Mouse (Mus musculus) embryo, embryonic 11 days (tissue): ENCODE measurements at regions not wholly inside any gene's neighbourhood (a gene's known extent, or its start where the extent isn't known, plus 50 kb on each side); places are given as distances from the start of the nearest gene placed in this dataset.

Experiments
- DNase-seq: peaks from one replicate; pipeline ENCODE4 v3.0.0-alpha.2; 2015

DNA sequence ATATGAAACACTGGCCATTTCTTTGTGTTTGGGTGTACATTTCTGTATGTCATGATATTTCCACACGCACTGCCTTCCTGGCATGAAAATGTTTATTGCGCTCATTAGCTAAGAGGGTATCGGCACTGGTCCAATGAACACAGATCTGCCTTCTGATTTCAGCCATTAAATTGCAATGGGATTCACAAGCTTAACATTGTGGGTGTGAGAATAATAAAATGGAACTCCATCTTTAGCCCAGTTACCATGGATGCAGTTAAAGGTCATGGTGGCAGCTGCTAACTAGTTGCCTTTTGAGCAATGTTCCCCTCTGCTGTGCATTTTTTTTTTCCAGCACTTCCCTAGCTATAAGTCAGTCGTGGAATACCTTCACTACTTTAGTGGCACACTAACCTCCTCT is 343.7 kb upstream of the Pou3f3 start:
- DNase-seq: peak; percentile 10

DNA sequence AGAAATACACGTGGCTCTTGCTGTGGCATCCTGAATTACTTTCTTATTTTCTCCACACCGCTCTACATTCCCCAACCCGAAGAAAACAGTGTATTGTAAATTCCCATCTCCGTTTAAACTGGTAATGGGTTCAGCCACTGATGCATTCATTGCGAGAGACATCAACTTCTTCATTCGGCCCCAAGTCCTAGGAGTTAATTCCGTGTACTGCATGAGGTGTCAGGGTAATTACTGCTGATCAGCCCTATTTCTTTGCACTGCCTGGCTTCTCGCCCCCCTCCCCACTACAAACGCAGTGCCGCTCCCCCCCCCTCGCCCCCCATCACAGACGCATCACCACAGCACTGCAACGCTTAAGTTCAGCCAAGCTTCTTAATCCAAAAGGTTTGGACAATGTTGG is 343.2 kb upstream of the Pou3f3 start:
- DNase-seq: no peak

DNA sequence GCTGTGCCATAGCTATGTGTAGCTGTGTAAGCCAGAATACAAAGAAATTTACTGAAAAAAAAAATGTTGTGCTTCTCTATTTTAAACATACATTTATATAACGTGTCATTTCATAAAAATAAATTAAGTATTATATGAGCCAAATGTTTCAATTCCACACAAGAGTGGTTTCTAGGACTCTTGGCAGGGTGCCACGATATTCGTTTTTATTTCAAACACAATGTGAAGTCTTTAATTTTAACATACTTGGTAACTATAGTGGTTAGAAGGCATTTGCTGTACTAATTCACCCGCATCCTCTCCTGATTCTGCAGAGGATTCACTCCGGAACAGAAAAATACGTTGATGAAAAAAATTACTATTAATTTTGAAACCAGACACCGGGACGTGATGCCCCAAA is 342.5 kb upstream of the Pou3f3 start:
- DNase-seq: no peak

DNA sequence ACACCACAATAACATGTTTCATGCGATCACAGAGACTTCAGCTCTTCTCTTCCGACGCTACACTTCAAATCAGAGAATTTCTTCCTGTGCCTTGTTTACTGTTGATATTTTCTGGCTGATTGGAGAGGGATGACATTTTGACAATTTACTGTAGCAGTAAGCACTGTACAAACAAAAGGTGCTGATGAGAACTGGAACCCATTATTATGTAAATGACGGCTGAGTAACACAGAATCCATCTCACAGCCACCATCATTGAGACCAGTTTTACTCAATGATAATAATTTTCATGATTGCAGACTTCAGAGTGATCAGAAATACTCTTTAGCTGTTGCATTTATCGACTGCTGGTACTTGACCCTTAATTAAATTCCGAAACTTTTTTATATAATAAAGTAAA is 341.5 kb upstream of the Pou3f3 start:
- DNase-seq: no peak

DNA sequence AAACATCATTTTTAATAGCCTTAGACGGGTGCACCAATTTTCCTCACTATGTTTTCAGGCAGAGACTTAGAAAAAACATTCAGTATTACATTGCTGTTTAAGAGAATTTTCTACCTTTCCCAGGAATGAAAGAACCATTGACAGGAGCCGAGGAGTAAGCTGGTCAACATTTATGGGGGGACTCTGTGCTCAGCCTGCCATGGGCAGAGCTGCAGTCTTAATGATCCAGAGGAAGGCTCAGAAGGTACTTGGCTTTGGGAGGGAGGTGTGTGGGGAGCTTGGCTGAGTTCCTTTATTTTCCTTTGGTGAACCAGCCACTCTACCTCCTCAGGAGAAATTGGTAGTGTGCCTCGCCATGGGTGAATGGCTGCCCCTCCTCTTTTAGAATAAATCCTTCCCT is 333.1 kb upstream of the Pou3f3 start:
- DNase-seq: no peak

DNA sequence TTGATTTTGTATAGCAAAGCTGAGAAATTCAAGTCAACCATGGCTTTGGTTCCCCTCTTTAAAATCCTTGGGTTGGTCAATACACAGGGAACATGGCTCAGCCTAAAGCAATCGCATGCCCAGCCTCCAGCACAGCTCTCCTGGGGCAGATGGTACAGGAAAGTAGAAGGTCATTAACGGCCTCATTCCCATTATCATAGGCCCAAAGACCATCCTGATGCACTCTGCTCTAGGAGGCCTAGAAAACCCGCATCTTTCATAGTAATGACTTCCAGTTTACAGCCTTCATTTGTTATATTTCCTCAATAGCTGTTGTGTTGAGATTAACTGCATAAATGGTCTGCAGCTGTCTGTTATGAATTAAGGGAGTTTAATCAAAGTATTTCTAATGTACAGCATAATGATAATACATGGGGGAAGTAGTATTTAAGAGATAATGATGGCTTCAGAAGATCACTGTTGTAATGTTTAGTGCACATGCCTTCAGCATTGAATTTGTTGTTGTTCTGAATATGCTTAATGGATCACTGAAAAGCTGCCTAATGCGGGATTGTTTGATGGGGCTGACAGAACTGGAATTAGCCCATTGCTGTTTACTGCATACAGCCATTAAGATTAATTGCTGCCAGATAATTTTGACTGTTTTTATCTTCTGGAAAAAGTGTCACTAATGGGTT is 329.8 kb upstream of the Pou3f3 start:
- no peak for DNase-seq

DNA sequence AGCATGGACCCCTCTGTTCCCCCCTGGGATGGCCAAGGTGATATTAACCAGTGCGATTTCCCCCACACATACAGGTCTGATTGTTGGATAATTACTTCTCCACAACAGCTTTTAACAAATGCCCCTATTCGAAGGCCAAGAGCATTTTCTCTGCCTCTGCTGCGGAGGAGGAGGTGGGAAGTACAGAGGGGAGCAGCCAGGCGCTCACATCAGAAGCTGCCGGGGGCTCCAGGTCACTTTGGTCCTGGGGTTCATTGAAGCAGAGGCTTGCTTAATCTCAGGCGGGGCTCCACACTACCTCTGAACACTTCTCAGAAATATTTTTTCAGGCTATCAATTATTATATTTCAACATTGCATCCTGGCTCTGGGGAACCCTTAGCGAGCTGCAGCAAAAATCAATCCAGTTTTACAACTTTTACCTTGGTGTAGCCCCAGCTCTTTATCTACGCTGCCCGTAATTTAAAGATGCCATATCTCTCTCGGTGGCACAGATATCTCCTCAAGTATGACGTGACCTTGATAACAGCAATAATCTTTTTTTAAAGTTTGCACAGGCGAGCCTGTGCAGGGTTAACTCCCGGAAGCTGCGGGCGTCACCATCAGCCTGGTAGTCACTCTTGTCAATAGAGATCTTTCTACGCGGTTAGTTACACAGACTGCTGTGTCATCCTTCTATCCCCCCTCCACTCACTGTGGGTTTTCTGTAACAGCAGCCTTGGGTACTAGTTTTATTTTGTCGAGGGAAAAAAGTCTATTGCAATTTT is 307.5 kb upstream of the Pou3f3 start:
- no peak for DNase-seq

DNA sequence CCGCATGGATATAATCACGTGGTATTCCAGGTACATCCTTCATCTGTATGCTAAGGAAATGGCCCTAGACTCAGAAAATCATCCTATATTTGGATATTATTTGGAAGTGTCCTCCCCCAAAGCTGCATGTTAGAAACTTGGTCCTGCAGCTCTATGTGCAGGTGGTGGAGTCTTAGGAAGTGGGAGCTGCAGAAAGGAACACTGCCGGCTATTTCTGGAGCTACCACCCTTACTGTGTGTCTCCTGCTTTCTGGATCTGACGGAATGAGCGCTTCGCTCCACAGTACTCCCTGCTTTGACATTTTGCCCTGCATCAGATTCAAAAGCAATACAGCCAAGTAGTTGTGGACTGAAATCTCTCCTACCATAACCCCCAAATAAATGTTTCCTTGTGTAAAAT is 306.8 kb upstream of the Pou3f3 start:
- no peak for DNase-seq

DNA sequence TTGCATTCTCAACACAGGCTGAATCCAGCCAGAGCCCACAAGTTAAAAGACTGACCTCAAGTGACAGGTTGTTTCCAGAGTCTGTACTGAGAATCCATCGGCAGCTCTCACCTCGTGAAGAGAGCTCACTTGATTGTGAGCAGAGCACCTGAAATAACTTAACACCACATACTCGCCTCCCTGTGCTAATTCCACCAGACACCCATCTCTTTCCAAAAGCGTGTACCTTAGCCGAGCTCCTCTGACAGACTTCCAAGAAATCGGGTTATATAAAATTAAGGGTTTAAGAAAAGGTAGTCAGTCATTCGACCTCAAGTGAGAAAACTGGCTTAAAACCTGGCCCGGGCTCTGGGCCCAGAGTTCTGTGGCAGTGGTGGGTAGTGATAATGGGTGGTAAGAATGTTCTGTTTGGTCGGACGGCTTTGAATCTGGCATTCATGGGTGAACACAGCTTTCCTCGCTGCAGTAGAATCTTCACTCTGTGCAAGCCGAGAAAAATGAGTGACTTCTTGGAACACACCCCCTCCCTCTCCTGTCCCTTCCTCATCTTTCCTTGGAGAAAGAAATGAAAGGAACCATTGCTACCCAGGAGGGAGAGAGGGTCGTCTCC is 299.8 kb upstream of the Pou3f3 start:
- no peak for DNase-seq

DNA sequence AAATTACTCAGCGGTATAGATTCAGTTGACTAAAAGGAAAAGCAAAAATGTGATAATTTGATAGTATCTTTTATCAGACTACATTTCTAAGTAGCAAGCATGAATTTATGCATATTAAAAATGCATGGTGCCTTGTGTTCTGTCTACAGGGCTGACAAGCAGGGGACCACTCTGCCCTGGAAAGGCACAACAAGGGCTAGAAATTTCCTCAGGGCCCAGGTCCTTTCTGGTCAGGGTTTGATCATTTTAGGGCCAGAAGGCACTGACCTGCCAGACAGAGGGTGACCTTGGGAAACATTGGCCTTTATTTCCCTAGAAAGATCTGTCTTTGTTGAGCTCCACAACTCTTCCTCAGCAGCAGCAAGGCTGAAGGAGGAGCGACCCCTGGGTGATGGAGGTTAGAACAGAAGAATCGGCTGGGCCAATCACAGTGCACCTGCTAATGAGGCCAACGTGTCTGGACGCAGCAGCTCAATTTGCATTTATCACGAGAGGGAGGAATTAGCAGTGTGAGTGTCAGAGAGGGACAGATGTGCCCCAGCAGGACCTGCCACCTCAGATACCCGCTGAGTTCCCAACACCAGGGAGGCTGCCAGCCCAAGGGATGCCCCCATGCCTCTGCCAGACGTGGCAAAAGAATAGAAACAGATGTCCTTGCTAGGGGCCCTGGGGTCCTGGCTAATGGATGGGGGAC is 297.0 kb upstream of the Pou3f3 start:
- DNase-seq: peak; percentile 21

DNA sequence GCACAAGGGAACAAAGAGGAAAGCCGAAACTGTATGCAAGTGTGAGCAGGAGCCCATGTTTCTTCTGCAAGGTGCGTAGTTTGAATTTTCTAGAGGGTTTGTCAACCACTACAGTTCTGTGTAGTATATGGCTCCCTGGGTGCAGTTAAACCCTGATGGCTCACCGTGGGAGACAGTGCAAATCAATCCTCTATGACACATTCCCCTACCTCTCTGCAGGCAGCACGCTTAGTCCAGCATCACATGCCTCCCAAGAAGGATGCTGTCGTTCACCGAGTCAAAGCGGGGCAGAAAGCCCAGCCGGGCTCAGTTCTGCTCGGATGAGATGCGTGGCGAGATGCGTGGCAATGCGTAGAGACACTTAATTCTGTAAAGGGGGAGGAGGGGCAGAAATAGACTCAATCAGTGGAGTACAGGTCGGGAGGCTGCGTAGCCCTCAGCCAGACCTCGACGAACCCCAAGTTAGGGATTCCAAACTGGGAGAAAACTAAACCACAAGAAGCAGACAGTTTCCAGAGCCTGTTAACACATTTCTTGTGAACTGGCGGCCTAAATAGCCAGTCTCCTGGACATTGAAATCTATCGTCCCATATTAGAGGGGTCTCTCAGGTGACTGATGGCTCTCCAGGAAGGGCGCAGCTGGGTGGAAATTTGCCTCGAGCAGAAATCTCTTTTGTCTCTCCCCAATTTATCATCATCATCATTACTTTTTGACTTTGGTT is 279.6 kb upstream of the Pou3f3 start:
- DNase-seq: no peak

DNA sequence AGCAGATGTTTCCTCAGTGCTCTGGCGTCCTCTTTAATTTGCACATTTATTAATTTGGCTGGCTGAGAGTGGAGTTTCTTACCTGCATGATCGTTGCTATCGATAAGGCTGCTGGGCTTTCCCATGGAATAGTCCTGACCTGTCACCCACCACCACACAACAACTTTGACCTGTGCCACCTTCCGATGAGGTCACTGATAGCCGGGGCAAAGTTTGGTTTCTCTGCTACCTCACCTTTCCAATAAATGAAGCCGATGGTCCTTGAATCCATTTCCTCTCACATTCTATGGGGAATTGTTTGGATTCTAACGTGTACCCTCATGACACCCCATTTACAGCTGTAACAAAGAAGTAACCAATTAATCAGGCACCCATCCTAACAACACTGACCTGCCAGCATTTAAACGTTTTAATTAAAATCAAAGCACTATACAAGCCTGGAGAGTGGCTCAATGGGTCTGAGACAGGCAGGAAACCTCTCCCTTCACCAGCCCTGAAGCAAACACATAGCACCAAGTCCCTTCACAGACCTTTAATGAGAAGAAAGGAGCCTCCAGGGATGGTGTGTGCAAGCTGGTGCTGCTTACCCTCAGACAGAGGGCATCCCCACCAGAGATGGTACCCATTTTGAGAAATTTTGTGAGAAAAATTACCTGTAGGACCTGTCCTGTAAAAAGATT is 278.9 kb upstream of the Pou3f3 start:
- no peak for DNase-seq

DNA sequence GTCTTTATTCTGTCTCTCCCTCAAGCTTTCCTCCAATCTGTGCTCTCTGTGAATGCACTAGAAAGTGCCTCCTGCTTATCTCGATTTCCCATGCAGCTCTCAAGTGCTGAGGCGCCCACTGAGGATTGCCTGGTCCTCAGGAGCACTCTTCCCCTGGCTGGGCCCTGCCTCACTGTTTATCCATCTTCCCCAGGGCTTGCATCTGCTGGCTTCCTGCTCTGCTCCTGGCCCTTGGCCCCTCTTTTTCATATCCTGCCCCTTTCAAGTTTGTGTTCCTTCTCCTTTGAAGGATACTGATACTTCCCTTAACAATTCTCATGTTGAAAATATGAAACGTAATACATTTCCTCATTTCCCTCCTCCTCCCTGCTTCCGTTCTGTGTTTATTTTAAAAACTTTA is 277.8 kb upstream of the Pou3f3 start:
- DNase-seq: no peak

DNA sequence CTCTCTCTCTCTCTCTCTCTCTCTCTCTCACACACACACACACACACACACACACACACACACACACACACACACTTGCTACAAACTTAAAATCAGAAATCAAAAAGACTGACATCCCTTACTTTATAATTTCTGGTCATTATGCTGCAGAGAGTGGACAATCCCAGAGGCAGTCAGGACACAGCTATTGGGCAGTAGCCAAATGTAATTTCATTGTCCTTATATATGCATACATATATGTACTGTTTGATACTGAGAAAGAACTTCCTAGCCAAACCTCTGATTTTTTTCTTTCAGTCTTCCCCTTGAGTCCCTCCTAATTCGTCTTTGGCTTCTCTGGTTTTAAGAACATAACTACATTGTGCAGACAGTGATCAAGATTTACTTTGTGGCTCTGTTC is 277.3 kb upstream of the Pou3f3 start:
- no peak for DNase-seq

DNA sequence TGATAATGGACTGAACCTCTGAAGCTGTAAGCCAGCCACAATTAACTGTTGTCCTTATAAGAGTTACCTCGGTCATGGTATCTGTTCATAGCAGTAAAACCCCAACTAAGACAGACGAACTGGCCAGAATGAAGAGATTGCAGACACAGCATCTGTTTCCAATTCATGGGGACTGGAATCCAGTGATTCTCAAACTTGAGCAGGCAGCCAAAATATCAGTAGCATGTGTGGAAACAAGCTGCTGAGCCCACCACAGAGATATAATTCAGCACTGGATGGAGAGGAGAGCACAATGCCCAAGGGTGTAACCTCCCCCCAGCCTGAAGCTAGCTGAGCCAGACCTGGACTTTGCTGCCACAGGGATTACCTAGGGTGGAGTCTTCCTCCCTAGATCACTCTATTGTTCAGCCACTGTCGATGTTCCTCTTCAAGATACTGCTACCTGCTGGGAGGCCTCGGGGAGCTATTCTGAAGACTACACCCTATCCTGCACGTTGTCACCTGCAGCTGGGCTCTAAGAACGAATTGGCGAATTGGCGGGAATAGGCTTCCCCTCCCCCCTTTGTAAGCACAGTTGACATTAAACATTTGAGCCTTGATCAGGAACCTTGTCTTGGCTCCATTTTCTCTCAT is 259.1 kb upstream of the Pou3f3 start:
- no peak for DNase-seq

DNA sequence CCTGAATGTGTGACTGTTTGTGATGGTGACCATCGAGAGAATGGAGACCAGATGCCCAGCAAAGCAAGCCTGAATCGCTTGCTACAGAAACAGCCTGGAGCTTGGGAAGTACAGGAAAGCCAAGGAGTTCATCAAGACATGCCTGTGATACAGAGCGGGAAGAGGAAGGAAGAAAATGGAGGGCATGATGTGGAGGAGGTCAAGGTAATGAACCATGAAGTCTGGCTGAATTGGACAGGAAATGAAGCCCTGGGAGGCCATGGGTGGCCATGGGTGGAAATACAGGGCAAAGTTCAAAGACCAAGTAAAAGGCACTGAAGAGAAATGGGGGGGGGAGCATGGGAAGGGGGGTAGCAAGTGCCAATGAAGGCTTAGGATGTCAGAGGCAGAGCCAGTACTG is 227.2 kb upstream of the Pou3f3 start:
- DNase-seq: no peak

DNA sequence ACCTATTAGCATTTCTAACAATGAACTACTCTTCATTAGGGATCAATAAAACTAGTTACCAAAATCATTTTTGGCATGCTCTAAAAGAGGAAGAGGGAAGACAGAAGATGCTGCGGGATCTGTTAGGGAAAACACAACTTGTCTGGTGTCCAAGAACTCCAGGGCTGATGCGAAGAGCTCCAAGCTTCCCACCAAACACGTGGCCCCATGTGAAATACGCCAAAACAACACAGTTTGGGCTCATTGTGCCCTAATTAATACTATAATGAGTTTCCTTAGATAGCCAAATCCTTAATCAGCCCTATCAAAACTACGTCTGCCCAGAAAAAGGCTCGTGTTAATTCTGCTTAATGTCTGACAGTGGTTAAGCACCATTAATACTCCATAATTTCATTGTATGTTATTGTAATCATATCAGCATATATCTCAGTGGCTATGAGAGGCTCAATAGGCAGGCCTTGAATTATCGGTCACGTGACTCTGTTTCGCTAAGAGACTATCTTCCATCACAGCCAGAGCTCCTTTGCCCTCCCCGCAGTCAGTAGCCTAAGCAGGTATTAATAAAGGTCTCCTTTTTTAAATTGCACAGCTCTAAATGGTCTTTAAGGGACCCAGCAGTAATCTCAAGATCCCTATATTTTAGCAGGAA is 223.6 kb upstream of the Pou3f3 start:
- DNase-seq: no peak

DNA sequence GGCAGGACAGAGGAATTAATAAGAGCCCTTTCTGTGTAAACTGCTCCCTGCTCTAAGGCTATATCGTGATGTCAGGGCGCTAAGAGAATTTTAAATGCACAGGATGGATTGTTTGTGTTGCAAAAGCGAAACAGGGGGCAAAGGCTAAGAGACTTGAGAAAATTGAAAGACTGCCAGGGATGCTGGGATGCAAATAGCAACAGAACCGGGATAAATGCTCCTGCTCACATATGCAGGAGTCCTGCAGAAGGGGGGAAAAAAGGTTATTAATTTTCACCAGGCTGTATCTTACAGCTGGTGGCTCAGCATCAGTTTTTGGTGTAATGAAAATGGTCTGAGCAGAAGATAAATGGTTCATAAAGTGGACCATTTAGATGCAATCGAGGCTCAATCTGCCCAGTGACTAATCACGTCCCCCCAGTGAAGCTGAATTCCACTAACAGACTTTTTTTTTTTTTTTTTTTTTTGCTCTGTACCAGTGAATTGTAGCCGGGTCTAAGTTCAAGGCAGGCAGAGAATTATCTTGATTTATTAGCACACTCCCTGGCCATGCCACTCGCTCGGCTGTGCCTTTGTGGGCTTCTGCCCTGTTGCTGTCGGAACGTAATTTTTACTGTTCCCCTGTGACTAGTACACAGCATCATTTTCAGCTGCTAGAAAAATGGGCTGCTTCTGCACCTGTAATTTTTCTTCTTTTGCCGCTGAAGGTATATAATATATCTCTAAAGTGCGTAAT is 222.9 kb upstream of the Pou3f3 start:
- DNase-seq: peak; percentile 59

DNA sequence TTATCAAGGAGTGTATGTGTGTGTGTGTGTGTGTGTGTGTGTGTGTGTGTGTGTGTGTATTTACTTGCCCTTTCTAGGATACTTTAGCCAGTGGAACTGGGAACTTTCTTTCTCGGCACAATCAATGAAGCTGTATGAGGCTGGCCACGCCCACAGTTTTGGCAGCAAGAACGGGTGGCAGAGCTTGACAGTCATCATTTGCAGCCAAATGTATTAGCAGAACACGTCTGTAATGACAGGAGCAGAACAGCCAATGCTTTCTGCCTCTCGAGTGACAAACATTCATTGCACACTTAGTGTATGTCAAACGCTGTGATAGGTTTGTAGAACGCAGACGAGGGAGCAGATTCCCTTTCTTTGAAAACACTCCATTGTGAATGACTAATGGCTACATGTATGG is 221.4 kb upstream of the Pou3f3 start:
- DNase-seq: no peak

DNA sequence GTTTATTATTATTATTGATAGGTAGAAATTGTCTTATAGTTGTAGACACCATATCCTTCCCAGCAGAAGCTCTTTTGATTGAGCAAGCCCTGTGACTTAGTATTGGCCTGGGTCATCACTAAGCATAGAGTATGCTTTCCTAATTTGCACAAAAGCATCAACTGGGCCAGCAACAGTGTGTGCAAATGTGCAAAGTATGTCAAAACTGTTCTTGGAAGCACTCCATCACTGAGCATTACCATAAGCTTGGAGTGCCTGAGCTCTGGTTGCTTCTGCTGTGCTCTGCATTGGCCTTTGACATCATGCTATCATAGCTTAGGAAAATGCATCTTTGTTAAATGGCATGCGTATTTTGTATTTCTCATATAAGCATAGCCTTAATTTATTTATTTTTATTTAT is 220.7 kb upstream of the Pou3f3 start:
- DNase-seq: no peak

DNA sequence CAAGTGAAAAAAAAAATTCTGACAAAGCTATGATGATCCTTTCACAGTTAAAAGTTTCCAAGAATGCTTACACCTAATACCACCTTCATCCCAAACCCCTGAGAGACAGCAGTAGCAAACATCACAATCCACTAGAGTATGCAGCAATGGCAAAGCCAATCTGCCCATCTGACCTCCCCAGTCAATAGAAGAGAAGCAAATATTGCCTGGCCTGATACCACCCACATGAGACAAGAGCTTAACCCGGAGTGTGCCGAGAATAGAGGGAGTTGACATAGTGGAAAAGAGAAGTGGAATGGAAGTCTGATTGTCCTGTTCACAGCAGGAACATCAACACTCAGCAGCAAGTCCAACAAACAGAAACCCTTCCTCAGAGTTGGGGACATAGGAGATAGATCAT is 219.9 kb upstream of the Pou3f3 start:
- DNase-seq: no peak
